Mouse (Mus musculus): ENCODE measurements around the gene Atxn2.
"Not testable (repeated sequence)": the region's sequence is repeated elsewhere in the genome, so short reads cannot be mapped to it uniquely, and the experiment has no call there.

The Atxn2 gene

DNA sequence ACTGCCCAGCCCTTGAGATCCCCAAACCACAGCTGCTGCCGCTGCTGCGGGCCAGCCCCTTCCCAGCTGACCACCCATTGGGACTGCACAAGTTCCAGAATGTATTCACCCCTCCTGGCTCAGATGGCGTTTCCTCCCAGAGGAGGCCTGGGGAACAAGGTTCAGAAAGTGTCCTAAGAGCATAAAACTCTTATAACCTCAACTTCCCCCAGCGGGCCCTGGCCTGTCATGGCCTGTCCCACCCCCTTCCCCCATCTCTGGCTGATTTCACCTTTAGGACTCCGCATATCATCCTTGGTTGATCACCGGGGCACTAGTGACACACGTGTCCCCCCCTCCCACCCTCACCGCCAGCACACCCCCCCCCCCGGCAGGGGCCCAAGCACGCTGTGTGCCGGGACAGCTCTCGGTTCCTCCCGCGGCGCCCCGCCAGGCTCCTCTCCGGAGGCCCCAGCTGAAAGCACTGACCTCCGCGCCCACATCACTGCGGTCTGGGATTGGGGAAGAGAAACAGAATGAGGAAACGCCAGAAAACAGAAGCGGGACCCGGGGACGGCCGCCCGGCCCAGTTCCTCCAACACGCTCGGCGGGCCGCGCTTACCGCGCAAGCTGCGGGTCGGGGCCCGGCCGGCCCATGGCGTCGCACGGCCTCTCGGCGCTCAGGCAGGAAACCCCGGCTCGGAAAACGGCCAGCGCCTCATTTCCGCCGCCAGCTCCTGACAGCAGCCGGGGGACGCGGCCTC, 125.0 kb downstream of the Atxn2 start:
- DNase-seq (ENCODE audit: low read depth, low spot score) = no peak

- DNase-seq (ENCODE audit: low read depth, low spot score) = peak; percentile 92
Measured at GRCm38 (mm10) chr5:121836692-121837415, 125.7 kb downstream of the Atxn2 start.

GRCm38 (mm10) chr5:121837441-121838340, 126.6 kb downstream of the Atxn2 start, which contains the start of gene Sh2b3:
Sh2b3 (minus strand) TSS chr5:121837646.
- DNase-seq (ENCODE audit: low read depth, low spot score) = peak; percentile 47

- no peak for DNase-seq (ENCODE audit: low read depth, low spot score)
Measured at GRCm38 (mm10) chr5:121838341-121839127, 127.4 kb downstream of the Atxn2 start.

- DNase-seq (ENCODE audit: low read depth, low spot score) = no peak
Measured at GRCm38 (mm10) chr5:121839128-121839473, 128.0 kb downstream of the Atxn2 start.

- DNase-seq (ENCODE audit: low read depth, low spot score) = no peak
Measured at GRCm38 (mm10) chr5:121841516-121841915, 130.4 kb downstream of the Atxn2 start.

DNA sequence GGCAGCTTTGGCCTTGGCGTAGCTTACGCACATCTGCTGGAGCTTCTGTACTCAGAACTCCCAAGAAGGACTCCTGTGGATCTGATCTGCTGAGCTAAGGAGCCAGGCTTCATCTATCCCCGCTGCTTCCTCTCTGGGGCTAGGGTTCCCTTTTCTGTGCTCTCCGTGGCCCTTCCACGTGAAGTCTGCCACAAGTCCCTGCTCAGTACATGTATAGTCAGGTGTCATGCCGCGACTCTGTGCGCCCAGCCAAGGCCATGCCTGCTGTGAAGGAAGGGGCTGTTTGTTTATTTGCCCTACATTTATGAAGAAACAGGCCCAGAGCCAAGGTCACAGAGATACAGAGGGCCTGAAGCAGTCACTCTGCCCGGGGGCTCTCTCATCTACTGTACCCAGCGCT, 130.8 kb downstream of the Atxn2 start:
- no peak for DNase-seq (ENCODE audit: low read depth, low spot score)

DNA sequence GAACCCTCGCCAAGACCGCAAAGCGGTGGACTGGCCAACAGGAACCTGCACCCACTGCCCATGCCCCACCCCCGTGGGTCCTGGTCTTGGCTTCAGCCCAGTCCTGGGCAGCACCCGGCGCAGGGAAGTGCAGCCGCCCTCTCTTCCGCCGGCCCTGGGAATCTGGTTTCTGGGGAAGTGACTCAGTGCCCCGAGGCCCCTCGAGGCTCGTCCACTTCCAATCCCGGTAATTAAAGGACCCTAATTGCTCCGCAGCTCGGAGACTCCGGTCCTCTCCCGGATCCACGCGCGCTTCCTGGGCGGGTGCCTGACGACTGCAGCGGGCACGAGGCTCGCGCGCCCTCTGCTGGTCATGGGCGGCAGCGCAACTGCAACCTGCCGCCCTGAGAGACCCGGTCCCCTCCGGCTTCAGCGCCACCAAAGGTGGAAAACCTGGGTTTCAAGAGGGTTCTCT, 131.6 kb downstream of the Atxn2 start:
- peak; percentile 78 for DNase-seq (ENCODE audit: low read depth, low spot score)

DNA sequence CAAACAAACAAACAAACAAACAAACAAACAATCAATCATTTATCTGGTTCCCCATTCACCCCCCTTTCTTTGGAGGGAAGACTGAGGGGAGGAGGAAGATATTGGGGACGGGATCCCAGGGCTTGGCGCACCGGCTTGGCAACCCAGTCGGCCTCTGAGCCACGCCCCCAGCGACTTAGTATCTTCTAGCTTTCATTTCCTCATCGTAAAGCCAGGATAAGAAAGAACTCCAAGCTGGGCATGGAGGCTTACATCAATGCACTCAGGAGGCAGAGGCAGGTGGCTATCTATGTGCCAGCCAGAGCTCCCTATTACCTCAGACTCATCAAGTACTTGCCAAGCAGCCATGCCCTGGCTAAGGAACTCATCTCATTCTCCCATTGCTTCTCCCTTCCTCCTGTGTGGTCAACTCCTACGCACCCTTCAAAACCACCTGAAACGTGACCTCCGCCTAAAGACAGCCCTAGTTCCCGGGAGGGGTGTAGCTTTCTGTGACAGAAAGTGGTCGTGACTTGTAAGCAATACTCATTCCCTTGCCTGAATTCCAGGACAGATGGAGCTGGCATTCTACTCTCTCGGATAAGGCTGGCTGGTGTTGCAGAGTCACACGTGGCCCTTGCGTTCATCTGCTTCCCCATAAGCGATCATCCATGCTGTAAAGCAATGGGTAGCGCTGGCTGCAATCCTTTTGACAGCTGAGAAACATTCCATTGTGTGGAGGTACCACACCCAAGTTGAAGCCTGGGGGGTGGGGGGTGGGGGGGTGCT, 132.2 kb downstream of the Atxn2 start:
- DNase-seq (ENCODE audit: low read depth, low spot score) = no peak

DNA sequence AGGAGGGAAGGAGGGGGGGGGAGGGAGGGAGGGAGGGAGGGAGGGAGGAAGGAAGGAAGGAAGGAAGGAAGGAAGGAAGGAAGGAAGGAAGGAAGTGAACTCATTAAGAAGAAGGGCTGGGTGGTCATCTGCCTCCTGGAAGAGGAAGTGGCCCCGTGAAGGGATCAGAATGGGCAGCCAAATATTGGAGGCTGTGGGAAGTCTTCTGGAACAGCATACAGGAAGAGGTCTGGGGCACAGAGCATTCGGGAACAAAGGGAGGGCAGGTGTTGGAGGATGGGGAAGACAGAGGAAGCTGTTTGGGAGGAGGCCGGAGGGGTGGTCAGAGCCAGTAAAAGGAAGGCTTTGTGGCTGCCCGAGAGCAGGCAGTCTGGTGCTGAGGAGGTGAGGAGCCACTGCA, 134.2 kb downstream of the Atxn2 start:
- DNase-seq (ENCODE audit: low read depth, low spot score) = no peak

GRCm38 (mm10) chr5:121846322-121846721, 135.2 kb downstream of the Atxn2 start:
- no peak for DNase-seq (ENCODE audit: low read depth, low spot score)

- DNase-seq (ENCODE audit: low read depth, low spot score) = not testable (repeated sequence)
Measured at GRCm38 (mm10) chr5:121847269-121847668, 136.1 kb downstream of the Atxn2 start.

- DNase-seq (ENCODE audit: low read depth, low spot score) = peak; percentile 67
Measured at GRCm38 (mm10) chr5:121848035-121848519, 136.9 kb downstream of the Atxn2 start.

- peak; percentile 95 for DNase-seq (ENCODE audit: low read depth, low spot score)
Measured at GRCm38 (mm10) chr5:121848743-121849142, 137.6 kb downstream of the Atxn2 start, which contains the start of gene Pheta1. Pheta1 (plus strand) TSS chr5:121848984.

DNA sequence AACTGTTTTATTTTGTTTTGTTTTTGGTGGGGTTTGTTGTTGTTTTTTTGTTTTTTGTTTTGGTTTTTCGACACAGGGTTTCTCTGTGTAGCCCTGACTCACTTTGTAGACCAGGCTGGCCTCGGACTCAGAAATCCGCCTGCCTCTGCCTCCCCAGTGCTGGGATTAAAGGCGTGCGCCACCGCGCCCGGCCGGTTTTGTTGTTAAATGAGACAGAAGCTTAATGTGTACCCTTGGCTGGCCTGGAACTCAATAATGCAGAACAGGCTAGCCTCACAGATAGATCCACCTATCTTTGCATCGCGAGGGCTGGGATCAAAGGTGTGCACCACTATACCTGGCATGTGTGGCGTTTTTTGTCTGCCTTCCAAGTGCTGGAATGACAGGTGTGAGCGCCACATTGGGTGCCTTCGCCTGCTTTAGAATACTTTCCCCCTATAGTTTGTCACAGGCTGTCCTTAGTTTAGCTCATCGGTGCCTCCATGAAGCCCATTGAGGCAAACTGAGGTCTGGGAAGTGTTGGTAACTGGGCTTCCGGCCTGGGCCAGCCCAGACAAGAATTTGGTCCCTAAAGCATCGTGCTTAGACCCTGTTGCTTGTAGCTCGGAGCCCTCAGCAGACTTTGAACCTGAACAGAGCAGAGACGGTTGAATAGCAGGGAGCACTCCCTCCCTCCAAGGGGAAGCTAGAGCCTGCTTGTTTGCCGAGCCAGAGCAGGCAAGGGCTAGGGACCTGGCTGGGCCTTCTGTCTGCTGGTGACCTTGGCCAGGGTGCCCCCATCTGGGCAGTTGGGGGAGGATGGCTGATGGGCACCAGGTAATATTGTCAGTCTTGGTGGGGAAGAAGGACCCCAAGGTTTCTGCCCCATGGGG, 138.6 kb downstream of the Atxn2 start:
- no peak for DNase-seq (ENCODE audit: low read depth, low spot score)

- no peak for DNase-seq (ENCODE audit: low read depth, low spot score)
Measured at GRCm38 (mm10) chr5:121853368-121854051, 142.4 kb downstream of the Atxn2 start.

DNA sequence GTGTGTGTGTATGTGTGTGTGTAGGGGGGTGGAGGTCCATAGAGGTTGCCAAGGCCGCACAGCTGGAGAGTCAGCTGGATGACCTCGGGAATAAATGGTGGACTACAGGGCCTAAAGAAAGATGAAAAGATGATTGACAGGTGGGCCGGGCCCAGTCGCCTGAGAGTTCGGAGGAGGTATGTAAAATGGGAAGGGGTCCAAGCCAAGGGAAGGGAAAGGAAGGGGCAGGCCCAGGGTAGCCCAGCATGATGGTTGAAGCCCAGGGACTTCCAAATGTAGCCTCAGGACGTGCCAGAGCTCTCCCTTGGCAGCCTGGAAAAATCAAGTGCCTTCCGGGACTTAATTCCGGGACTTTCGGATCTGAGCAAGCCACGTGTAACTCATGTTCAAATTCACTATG, 143.6 kb downstream of the Atxn2 start:
- no peak for DNase-seq (ENCODE audit: low read depth, low spot score)

DNA sequence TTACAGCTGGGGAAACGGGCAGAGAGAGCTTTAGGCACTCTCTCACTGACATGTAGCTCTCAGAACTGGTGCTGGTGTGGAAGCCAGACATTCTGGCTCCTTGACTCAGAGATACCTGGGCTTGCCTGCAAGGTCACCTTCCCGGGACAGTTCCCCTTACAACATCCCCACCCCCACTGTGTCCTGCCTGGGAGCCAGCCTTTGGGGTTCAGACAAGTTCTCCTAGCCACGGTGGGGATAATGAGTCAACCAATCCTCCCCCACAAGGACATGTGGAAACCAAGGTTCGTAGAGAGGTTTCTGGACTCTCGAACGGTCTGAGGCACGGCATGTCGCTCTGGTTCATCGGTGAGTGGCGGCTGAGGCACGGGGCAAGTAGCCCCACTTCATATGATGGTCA, 145.6 kb downstream of the Atxn2 start:
- DNase-seq (ENCODE audit: low read depth, low spot score) = no peak

- DNase-seq (ENCODE audit: low read depth, low spot score) = no peak
Measured at GRCm38 (mm10) chr5:121858427-121858826, 147.3 kb downstream of the Atxn2 start.

Data from mesoderm, embryonic 11.5 days (tissue).